Comparison of ENCODE assay signal across 13 mouse cellular contexts in the genomic region with DNA sequence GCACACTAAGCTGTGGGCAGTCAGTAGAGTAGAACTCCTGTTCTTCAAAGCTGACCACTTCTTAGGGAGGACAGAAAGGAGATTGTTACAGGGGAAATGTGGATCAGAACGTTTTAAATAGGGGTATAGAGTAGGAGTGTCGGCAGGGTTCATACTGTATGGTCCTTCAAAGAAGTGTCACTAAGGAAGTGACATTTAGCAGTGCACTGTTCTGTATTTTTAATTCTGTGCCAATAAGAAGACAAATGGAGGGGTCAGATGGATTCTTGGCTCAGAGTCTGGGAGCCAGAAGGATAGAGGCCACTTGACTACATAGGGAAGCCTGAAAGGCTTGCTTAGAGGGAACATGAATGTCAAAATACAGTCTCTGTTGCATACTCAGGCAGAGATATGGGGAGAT.
"Had no signal": no experiment of that assay in that cellular context is flagged by ENCODE, and none has a peak within 500 bp of the region (broad histone marks: within the 10 kb centered on the region; RNA-seq: fewer than 3 reads in every experiment).

No protein-coding gene starts in this region.

- H3K27ac ChIP-seq: kidney, embryonic 15.5 days; limb, embryonic 15.5 days; liver, embryonic 13.5 days; midbrain, embryonic 10.5 days; midbrain, embryonic 15.5 days had no signal

- H3K4me2 ChIP-seq: kidney, embryonic 15.5 days; limb, embryonic 15.5 days; liver, embryonic 13.5 days; midbrain, embryonic 15.5 days had no signal

- ATAC-seq: lung, postnatal 0 days; midbrain, embryonic 15.5 days had no signal

- H3K27me3 ChIP-seq: kidney, embryonic 15.5 days; limb, embryonic 15.5 days; liver, embryonic 13.5 days; midbrain, embryonic 15.5 days had no signal

- DNase-seq: kidney, adult 2 months; kidney, postnatal 14 days; layer of hippocampus, adult 9-11 months; layer of hippocampus, postnatal 36 days; liver, embryonic 13.5 days; lung, adult 18-20 months; lung, postnatal 36 days; thymus, postnatal 36 days had no signal

- H3K36me3 ChIP-seq: kidney, embryonic 15.5 days; limb, embryonic 15.5 days; liver, embryonic 13.5 days; midbrain, embryonic 10.5 days; midbrain, embryonic 15.5 days had no signal

- H3K4me1 ChIP-seq: kidney, embryonic 15.5 days; limb, embryonic 15.5 days; liver, embryonic 13.5 days; midbrain, embryonic 10.5 days; midbrain, embryonic 15.5 days had no signal

- H3K4me3 ChIP-seq: kidney, embryonic 15.5 days; limb, embryonic 15.5 days; liver, embryonic 13.5 days; midbrain, embryonic 10.5 days; midbrain, embryonic 15.5 days had no signal

- H3K9ac ChIP-seq: kidney, embryonic 15.5 days; limb, embryonic 15.5 days; liver, embryonic 13.5 days; midbrain, embryonic 15.5 days had no signal

- H3K9me3 ChIP-seq: kidney, embryonic 15.5 days; limb, embryonic 15.5 days; liver, embryonic 13.5 days; midbrain, embryonic 10.5 days; midbrain, embryonic 15.5 days had no signal
